Mouse (Mus musculus) liver, adult 2 months (tissue): Measurements from ENCODE around the gene Olfr1341. TPM values are rescaled to one million over a fixed set of nuclear protein-coding genes. Genes with fewer than 3 reads are reported as not detected.

Experiments
- DNase-seq: peaks from one replicate; pipeline ENCODE4 v3.0.0-alpha.2; 2011; ENCODE audit warnings: low read depth, low spot score; ENCODE audit errors: extremely low read depth
- H3K27ac ChIP-seq: fragments of 200-500 bp; replicated peaks from 2 replicates; pipeline ENCODE4 v1.5.1; 2012; ENCODE audit warnings: low read depth, mild to moderate bottlenecking, control low read depth, inconsistent platforms, low read length; ENCODE audit not compliant: insufficient read depth
- H3K27me3 ChIP-seq: fragments of 200-500 bp; 2 replicates; pipeline ENCODE4 v1.6.1; 2012; ENCODE audit warnings: mild to moderate bottlenecking, moderate library complexity, low read length, inconsistent platforms; ENCODE audit not compliant: control insufficient read depth, insufficient read depth
- H3K36me3 ChIP-seq: fragments of 200-500 bp; 2 replicates; pipeline ENCODE4 v1.6.1; 2012; ENCODE audit warnings: low read length, inconsistent platforms; ENCODE audit not compliant: control insufficient read depth, insufficient read depth
- H3K4me1 ChIP-seq: fragments of 200-500 bp; 2 replicates; pipeline ENCODE4 v1.6.1; 2011; ENCODE audit warnings: low read length; ENCODE audit not compliant: control insufficient read depth, insufficient read depth
- H3K4me3 ChIP-seq: fragments of 200-500 bp; 2 replicates; pipeline ENCODE4 v1.5.1; 2011; ENCODE audit warnings: low read depth, mild to moderate bottlenecking, control low read depth, low read length, moderate library complexity; ENCODE audit not compliant: insufficient read depth
- H3K79me2 ChIP-seq: fragments of 200-500 bp; 2 replicates; pipeline ENCODE4 v1.6.1; 2012; ENCODE audit warnings: inconsistent platforms, mild to moderate bottlenecking, low read length, moderate library complexity; ENCODE audit not compliant: control insufficient read depth, insufficient read depth
- H3K9ac ChIP-seq: fragments of 200-500 bp; 2 replicates; pipeline ENCODE4 v1.6.1; 2012; ENCODE audit warnings: low read depth, mild to moderate bottlenecking, control low read depth, inconsistent platforms, low read length
- CTCF ChIP-seq: fragments of 200-500 bp; IDR thresholded peaks from 2 replicates; pipeline ENCODE4 v1.5.1; 2011; ENCODE audit warnings: low read depth, low read length, control low read depth
- POLR2A ChIP-seq: fragments of 200-500 bp; IDR thresholded peaks from 2 replicates; pipeline ENCODE4 v1.6.1; 2011; ENCODE audit warnings: low read length, control low read depth; ENCODE audit not compliant: insufficient read depth; ENCODE audit errors: extremely low read depth
- WGBS: fragments of 180-500 bp; shearing (Covaris S2); methylation state at CpG from one replicate; pipeline ENCODE4 v1.1.7; 2018; 5-methylcytosine and 5-hydroxymethylcytosine counted together
- polyA plus RNA-seq: library from polyadenylated mRNA; depleted of rRNA; stranded (reverse); fragments of >200 nt; gene quantifications from 2 replicates; pipeline ENCODE4 v1.2.3, GENCODE M21; 2012; rRNA removed
- total RNA-seq: library from RNA; depleted of rRNA; stranded (reverse); fragments of >200 nt; gene quantifications from 2 replicates; pipeline ENCODE4 v1.2.3, GENCODE M21; 2014; rRNA removed

Olfr1341 gene
- total and polyA plus RNA-seq, 2 experiments, result not detected

GRCm38 (mm10) chr4:118741881-118742280 lies 38.6 kb downstream of the Olfr1341 start:
- no peak for DNase-seq
- 18% methylated on average over 16 of the region's 16 CpGs for WGBS
- no peaks in the 10 kb centered on the region for H3K36me3 ChIP-seq

GRCm38 (mm10) chr4:118758637-118759036 lies 55.3 kb downstream of the Olfr1341 start, which contains the start of gene Olfr1338:
TSS of gene Olfr1338 (minus strand) at chr4:118758737.
- no peak within 1 kb of the TSS for H3K27ac ChIP-seq
- DNase-seq, result no peak
- no peaks in the 10 kb centered on the region for H3K4me1 ChIP-seq
- no peaks in the 10 kb centered on the region for H3K36me3 ChIP-seq
- no peak within 1 kb of the TSS for H3K9ac ChIP-seq
- H3K79me2 ChIP-seq, result no peaks in the 10 kb centered on the region
- no peaks in the 10 kb centered on the region for H3K27me3 ChIP-seq
- WGBS, result 97% methylated on average over 1 of the region's 1 CpGs
- TF ChIP-seq CTCF (no peak), POLR2A (no peak)
- H3K4me3 ChIP-seq, result no peak within 1 kb of the TSS

More at GRCm38 (mm10) chr4:118741881-118742280, 38.6 kb downstream of the Olfr1341 start:
- H3K4me1 ChIP-seq, result no peaks in the 10 kb centered on the region
- TF ChIP-seq CTCF, result no peak
- TF ChIP-seq POLR2A, result no peak
- H3K27me3 ChIP-seq, result peaks cover 5% of the 10 kb centered on the region; the same call in 1 of the 2 replicates
- H3K79me2 ChIP-seq, result no peaks in the 10 kb centered on the region
- H3K27ac ChIP-seq, result no peak overlapping the region
- H3K4me3 ChIP-seq, result no peak overlapping the region
- H3K9ac ChIP-seq, result no peak overlapping the region

Other genes starting within 250 kb of the Olfr1341 start
- not detected in 2 replicates for gene Mpl, start 246.0 kb upstream of the Olfr1341 start, total RNA-seq
- gene Mpl, start 246.0 kb upstream of the Olfr1341 start, polyA plus RNA-seq, result not detected in 2 replicates
- 6.6 and 9.6 TPM in 2 replicates for gene Tie1, start 213.5 kb upstream of the Olfr1341 start, total RNA-seq
- 6.7 and 8.9 TPM in 2 replicates for gene Tie1, start 213.5 kb upstream of the Olfr1341 start, polyA plus RNA-seq
- 19.8 and 21.5 TPM in 2 replicates for gene 2610528J11Rik, start 176.5 kb upstream of the Olfr1341 start, total RNA-seq
- 52.6 and 54.6 TPM in 2 replicates for gene 2610528J11Rik, start 176.5 kb upstream of the Olfr1341 start, polyA plus RNA-seq
- 2.9 and 3.5 TPM in 2 replicates for gene Tmem125, start 159.5 kb upstream of the Olfr1341 start, total RNA-seq
- gene Tmem125, start 159.5 kb upstream of the Olfr1341 start, polyA plus RNA-seq, result 13.1 and 17.5 TPM in 2 replicates
- gene Cfap57, start 82.7 kb upstream of the Olfr1341 start, total RNA-seq, result not detected in 2 replicates
- not detected in 2 replicates for gene Cfap57, start 82.7 kb upstream of the Olfr1341 start, polyA plus RNA-seq
- 19.6 and 19.9 TPM in 2 replicates for gene Ebna1bp2, start 82.7 kb upstream of the Olfr1341 start, total RNA-seq
- gene Ebna1bp2, start 82.7 kb upstream of the Olfr1341 start, polyA plus RNA-seq, result 10.3 and 13.0 TPM in 2 replicates
- not detected in 2 replicates for gene Olfr62, start 44.6 kb upstream of the Olfr1341 start, total RNA-seq
- not detected in 2 replicates for gene Olfr62, start 44.6 kb upstream of the Olfr1341 start, polyA plus RNA-seq
- not detected in 2 replicates for gene Olfr1342, start 10.8 kb upstream of the Olfr1341 start, total RNA-seq
- not detected in 2 replicates for gene Olfr1342, start 10.8 kb upstream of the Olfr1341 start, polyA plus RNA-seq
- gene Olfr1340, start 16.6 kb downstream of the Olfr1341 start, total RNA-seq, result not detected in 2 replicates
- gene Olfr1340, start 16.6 kb downstream of the Olfr1341 start, polyA plus RNA-seq, result not detected in 2 replicates
- not detected in 2 replicates for gene Olfr1339, start 28.7 kb downstream of the Olfr1341 start, total RNA-seq
- not detected in 2 replicates for gene Olfr1339, start 28.7 kb downstream of the Olfr1341 start, polyA plus RNA-seq
- not detected in 2 replicates for gene Olfr1338, start 55.2 kb downstream of the Olfr1341 start, total RNA-seq
- not detected in 2 replicates for gene Olfr1338, start 55.2 kb downstream of the Olfr1341 start, polyA plus RNA-seq
- not detected in 2 replicates for gene Olfr1337, start 79.1 kb downstream of the Olfr1341 start, total RNA-seq
- not detected in 2 replicates for gene Olfr1337, start 79.1 kb downstream of the Olfr1341 start, polyA plus RNA-seq
- gene Olfr1335, start 106.4 kb downstream of the Olfr1341 start, total RNA-seq, result not detected in 2 replicates
- gene Olfr1335, start 106.4 kb downstream of the Olfr1341 start, polyA plus RNA-seq, result not detected in 2 replicates
- gene Olfr1333, start 132.8 kb downstream of the Olfr1341 start, total RNA-seq, result not detected in 2 replicates
- gene Olfr1333, start 132.8 kb downstream of the Olfr1341 start, polyA plus RNA-seq, result not detected in 2 replicates
- gene Olfr1331, start 161.1 kb downstream of the Olfr1341 start, total RNA-seq, result not detected in 2 replicates
- not detected in 2 replicates for gene Olfr1331, start 161.1 kb downstream of the Olfr1341 start, polyA plus RNA-seq
- not detected in 2 replicates for gene Olfr1330, start 185.1 kb downstream of the Olfr1341 start, total RNA-seq
- not detected in 2 replicates for gene Olfr1330, start 185.1 kb downstream of the Olfr1341 start, polyA plus RNA-seq
- gene Olfr1329, start 213.9 kb downstream of the Olfr1341 start, total RNA-seq, result not detected in 2 replicates
- not detected in 2 replicates for gene Olfr1329, start 213.9 kb downstream of the Olfr1341 start, polyA plus RNA-seq
- gene Olfr1328, start 235.1 kb downstream of the Olfr1341 start, total RNA-seq, result 0.20 TPM in 1 of 2 replicates, not detected in the other
- gene Olfr1328, start 235.1 kb downstream of the Olfr1341 start, polyA plus RNA-seq, result not detected in 2 replicates